Mouse (Mus musculus) embryonic fibroblast, embryonic 13.5 days (primary cell): ENCODE data around the gene Ccdc146.

Experiments used
- CTCF ChIP-seq: IDR thresholded peaks from 2 replicates; pipeline ENCODE4 v1.5.1; 2011; ENCODE audit warnings: mild to moderate bottlenecking, control low read depth, low read length, moderate library complexity, borderline replicate concordance; ENCODE audit not compliant: insufficient read depth
- POLR2A ChIP-seq: IDR thresholded peaks from 2 replicates; pipeline ENCODE4 v1.6.1; 2011; ENCODE audit warnings: low read depth, mild to moderate bottlenecking, control low read depth, low read length, moderate library complexity

- TF ChIP-seq CTCF (no peak), POLR2A (no peak)
Observed at GRCm38 (mm10) chr5:21413322-21413721, 11.2 kb downstream of the Ccdc146 start.
